Mouse (Mus musculus) CH12.LX (cell line): ENCODE measurements at regions not wholly inside any gene's neighbourhood (a gene's known extent, or its start where the extent isn't known, plus 50 kb on each side); places are given as distances from the start of the nearest gene placed in this dataset.

Experiments
- CTCF ChIP-seq, 2 experiments: IDR thresholded peaks in 1 of 2; conservative IDR thresholded peaks in 1 of 2; 2 replicates each; pipeline ENCODE4 v1.5.1; 2011 to 2012; ENCODE audit warnings: low read depth in 2 of 2, low read length in 2 of 2, improper control_type of control experiment in 1 of 2, inconsistent platforms in 1 of 2, mild to moderate bottlenecking in 1 of 2, moderate library complexity in 1 of 2
- EP300 ChIP-seq: IDR thresholded peaks from 2 replicates; pipeline ENCODE4 v1.6.1; 2011; ENCODE audit warnings: low read length, improper control_type of control experiment
- IRF4 ChIP-seq: IDR thresholded peaks from 2 replicates; pipeline ENCODE4 v1.6.1; 2014; ENCODE audit warnings: low read depth, mild to moderate bottlenecking, inconsistent platforms, low read length, improper control_type of control experiment
- MAX ChIP-seq: IDR thresholded peaks from 2 replicates; pipeline ENCODE4 v1.6.1; 2011; ENCODE audit warnings: low read length, improper control_type of control experiment
- MEF2A ChIP-seq: IDR thresholded peaks from 2 replicates; pipeline ENCODE4 v1.6.1; 2014; ENCODE audit warnings: low read depth, mild to moderate bottlenecking, inconsistent platforms, low read length, improper control_type of control experiment, borderline replicate concordance
- NELFE ChIP-seq: IDR thresholded peaks from 2 replicates; pipeline ENCODE4 v1.6.1; 2011; ENCODE audit warnings: low read depth, low read length, improper control_type of control experiment
- POLR2A ChIP-seq: IDR thresholded peaks from 2 replicates; pipeline ENCODE4 v1.6.1; 2011; ENCODE audit warnings: low read depth, mild to moderate bottlenecking, improper control_type of control experiment, low read length
- POLR2AphosphoS2 ChIP-seq: IDR thresholded peaks from 2 replicates; pipeline ENCODE4 v1.6.1; 2011; ENCODE audit warnings: low read depth, low read length, improper control_type of control experiment
- TCF12 ChIP-seq: IDR thresholded peaks from 2 replicates; pipeline ENCODE4 v1.6.1; 2014; ENCODE audit warnings: low read depth, mild to moderate bottlenecking, inconsistent platforms, low read length, improper control_type of control experiment
- USF1 ChIP-seq: IDR thresholded peaks from 2 replicates; pipeline ENCODE4 v1.6.1; 2014; ENCODE audit warnings: low read depth, mild to moderate bottlenecking, inconsistent platforms, low read length, improper control_type of control experiment
- USF2 ChIP-seq: conservative IDR thresholded peaks from 2 replicates; pipeline ENCODE4 v1.6.1; 2011; ENCODE audit warnings: low read depth, low read length, improper control_type of control experiment

DNA sequence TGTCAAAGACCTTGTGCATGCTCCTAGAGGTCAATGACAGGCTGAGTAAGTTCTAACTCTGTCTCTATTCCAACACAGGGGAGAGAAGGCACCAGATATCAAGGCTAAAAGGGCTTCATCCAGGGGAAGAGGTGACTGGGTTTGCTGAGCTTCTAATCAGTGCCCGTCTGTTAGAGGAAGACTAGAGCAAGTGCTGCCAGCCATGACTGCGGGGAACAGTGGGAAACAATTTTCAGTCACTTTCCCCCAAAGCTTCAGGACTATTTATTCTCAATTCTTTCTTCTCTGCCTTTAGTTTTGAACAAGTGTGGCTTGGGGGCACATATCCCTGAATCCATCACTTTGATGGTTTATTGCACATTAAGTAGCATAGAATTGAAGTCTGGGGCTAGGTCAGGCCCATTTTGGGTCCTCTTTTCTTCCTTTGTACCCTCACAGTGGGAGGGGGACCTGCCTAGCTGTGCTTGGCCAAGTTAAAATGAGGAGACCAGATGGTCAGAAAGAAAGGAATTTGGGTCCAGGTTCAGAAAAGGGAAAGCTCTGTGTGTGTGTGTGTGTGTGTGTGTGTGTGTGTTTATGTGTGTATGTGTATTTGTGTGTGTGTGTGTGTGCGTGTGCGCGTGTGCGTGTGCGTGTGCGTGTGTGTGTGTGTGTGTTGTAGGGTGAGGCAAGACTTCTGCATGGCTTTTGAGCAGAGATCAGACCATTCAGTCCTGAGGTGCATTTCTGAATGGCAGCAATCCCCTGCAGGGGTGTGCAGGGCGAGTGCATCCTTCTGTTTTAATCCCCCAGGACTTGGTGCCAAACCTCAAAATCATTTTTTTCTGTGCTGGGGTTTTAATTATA is 337.2 kb downstream of the 1500009L16Rik start:
- TF ChIP-seq TCF12 (no peak), CTCF (conservative IDR thresholded peaks at IDR 0.05 in 1 of 2, IDR thresholded peaks at IDR 0.05 in 1 of 2; ENCODE audit: low read depth in 2 of 2, low read length in 2 of 2) (no peak), USF2 (no peak), POLR2AphosphoS2 (no peak), USF1 (no peak), NELFE (no peak), IRF4 (no peak), MAX (no peak), MEF2A (no peak), POLR2A (no peak), EP300 (no peak)
